Mouse (Mus musculus) heart, postnatal 0 days (tissue): ENCODE results near the gene Srebf2. TPM values are rescaled to one million over a fixed set of nuclear protein-coding genes. Genes with fewer than 3 reads are reported as not detected.
"Not testable (repeated sequence)": the region's sequence is repeated elsewhere in the genome, so short reads cannot be mapped to it uniquely, and the experiment has no call there.

Experiments used
- ATAC-seq: fragments of 200-750 bp; cut with Nextera tagmentation; 2 replicates; pipeline ENCODE4 v1.8.0; 2017; ENCODE audit warnings: low read depth, moderate number of reproducible peaks, moderate library complexity; ENCODE audit not compliant: insufficient read depth
- DNase-seq: peaks from one replicate; pipeline ENCODE4 v3.0.0-alpha.2; 2016; ENCODE audit warnings: low spot score
- H3K27ac ChIP-seq: fragments of 300-500 bp; sonication (generic); 2 replicates; pipeline ENCODE4 v1.5.1; 2014; ENCODE audit warnings: low read depth, mild to moderate bottlenecking
- H3K27me3 ChIP-seq: fragments of 300-500 bp; sonication (generic); 2 replicates; pipeline ENCODE4 v1.6.1; 2014; ENCODE audit warnings: low read length, mixed read lengths; ENCODE audit not compliant: control insufficient read depth, insufficient read depth
- H3K36me3 ChIP-seq: fragments of 300-500 bp; sonication (generic); replicated peaks from 2 replicates; pipeline ENCODE4 v1.6.1; 2014; ENCODE audit warnings: low read length, mixed read lengths; ENCODE audit not compliant: control insufficient read depth, insufficient read depth
- H3K4me1 ChIP-seq: fragments of 300-500 bp; sonication (generic); 2 replicates; pipeline ENCODE4 v1.6.1; 2014; ENCODE audit warnings: antibody characterized with exemption; ENCODE audit not compliant: control insufficient read depth, insufficient read depth
- H3K4me2 ChIP-seq: fragments of 300-500 bp; sonication (generic); 2 replicates; pipeline ENCODE4 v1.6.1; 2014; ENCODE audit warnings: low read depth, mild to moderate bottlenecking, low read length, moderate library complexity
- H3K4me3 ChIP-seq: fragments of 300-500 bp; sonication (generic); 2 replicates; pipeline ENCODE4 v1.5.1; 2014; ENCODE audit warnings: low read depth, low read length
- H3K9ac ChIP-seq: fragments of 300-500 bp; sonication (generic); replicated peaks from 2 replicates; pipeline ENCODE4 v1.6.1; 2014; ENCODE audit warnings: low read depth, low read length, mixed read lengths
- H3K9me3 ChIP-seq: fragments of 300-500 bp; sonication (generic); replicated peaks from 2 replicates; pipeline ENCODE4 v1.6.1; 2016; ENCODE audit warnings: low read length; ENCODE audit not compliant: control insufficient read depth
- CTCF ChIP-seq: IDR thresholded peaks from 2 replicates; pipeline ENCODE4 v1.5.1; 2016; ENCODE audit warnings: antibody characterized with exemption, control low read depth, low read depth
- EP300 ChIP-seq: IDR thresholded peaks from 2 replicates; pipeline ENCODE4 v1.6.1; 2016; ENCODE audit warnings: antibody characterized with exemption, low read depth
- WGBS: fragments of 180-500 bp; shearing (Covaris S2); extraction: QIAGEN DNeasy Blood & Tissue Kit; methylation state at CpG from one replicate; pipeline ENCODE4 v1.1.7; 2014; 5-methylcytosine and 5-hydroxymethylcytosine counted together
- microRNA counts: library from miRNA; unstranded; fragments of <30 nt; microRNA quantifications from one replicate; lab custom pipeline; 2015
- microRNA-seq: library from miRNA; unstranded; fragments of <30 nt; microRNA quantifications from one replicate; pipeline ENCODE4, GENCODE M21; 2016
- polyA plus RNA-seq: library from polyadenylated mRNA; unstranded; fragments of >200 nt; fragmentation: Nextera tagmentation; extraction: Ambion mirVana; gene quantifications from 2 replicates; pipeline ENCODE4 v1.2.1, GENCODE M21; 2015
- total RNA-seq: library from RNA; depleted of rRNA; stranded (reverse); fragments of >200 nt; gene quantifications from 2 replicates; pipeline ENCODE4 v1.2.3, GENCODE M21; 2014; ENCODE audit warnings: low replicate concordance; rRNA removed

Gene Srebf2
- total and polyA plus RNA-seq, 2 experiments from 2014 or later, result 68.3 to 90.3 TPM

DNA sequence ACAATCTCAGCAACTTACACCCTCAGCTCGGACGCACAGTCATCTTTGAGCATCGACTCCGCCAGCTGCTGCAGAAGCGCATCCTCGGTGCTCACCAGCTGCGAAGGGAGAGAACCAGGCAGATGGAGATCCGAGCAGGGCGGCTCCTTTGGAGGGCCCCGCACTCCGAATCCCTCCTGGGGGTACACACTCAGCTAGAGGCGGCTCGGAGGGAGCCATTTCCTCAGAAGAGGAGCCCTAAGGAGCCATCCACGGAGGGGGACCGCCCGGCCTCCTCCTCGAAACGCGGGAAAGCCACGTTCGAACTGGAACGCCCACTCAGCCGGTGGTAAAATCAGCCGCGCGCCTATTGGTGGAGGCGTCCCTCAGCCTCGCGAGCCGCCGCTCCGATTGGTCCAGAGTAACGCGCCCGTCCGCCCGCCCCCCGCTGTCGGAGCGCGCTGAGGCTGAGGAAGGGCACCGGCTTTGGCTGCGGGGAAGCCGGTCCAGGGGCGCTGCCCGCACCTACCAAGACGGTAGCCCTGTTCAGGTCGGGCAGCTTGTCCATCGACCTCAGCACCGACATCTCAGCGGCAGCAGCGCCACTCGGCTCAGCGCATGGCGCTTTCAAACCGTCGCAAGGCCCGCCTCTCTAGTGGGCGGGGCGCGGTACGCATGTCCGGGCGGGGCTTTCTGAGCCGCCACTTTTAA, 97.3 kb downstream of the Srebf2 start, which contains the start of gene Cenpm:
Gene Cenpm (minus strand): TSS at position 634 of the 690 bp plus-strand sequence.
- peak; percentile 83 for DNase-seq
- TF ChIP-seq EP300 (no peak), CTCF (no peak)
- WGBS, result under 1% methylated on average over 65 of the region's 65 CpGs

GRCm38 (mm10) chr15:82244805-82245161, 97.8 kb downstream of the Srebf2 start:
- 23% methylated on average over 9 of the region's 9 CpGs for WGBS
- H3K9ac ChIP-seq, H3K27me3 ChIP-seq, H3K36me3 ChIP-seq, DNase-seq, ATAC-seq, H3K4me1 ChIP-seq, H3K9me3 ChIP-seq, H3K27ac ChIP-seq: not testable (repeated sequence)
- Histone ChIP-seq H3K4me2 (peak overlapping the region; percentile 88), H3K4me3 (peak overlapping the region; percentile 62)

More for the DNA sequence above, 97.3 kb downstream of the Srebf2 start, which contains the start of gene Cenpm:
- Histone ChIP-seq H3K27ac (peak within 1 kb of the TSS; percentile 12; the same call in 1 of the 2 replicates), H3K4me3 (peak within 1 kb of the TSS; percentile 62), H3K4me1 (peaks cover 6% of the 10 kb centered on the region; the same call in 1 of the 2 replicates), H3K27me3 (no peaks in the 10 kb centered on the region), H3K9ac (peak within 1 kb of the TSS; percentile 39), H3K4me2 (peak within 1 kb of the TSS; percentile 88), H3K36me3 (no peaks in the 10 kb centered on the region), H3K9me3 (no peaks in the 10 kb centered on the region)
- ATAC-seq, result peak; percentile 97

DNA sequence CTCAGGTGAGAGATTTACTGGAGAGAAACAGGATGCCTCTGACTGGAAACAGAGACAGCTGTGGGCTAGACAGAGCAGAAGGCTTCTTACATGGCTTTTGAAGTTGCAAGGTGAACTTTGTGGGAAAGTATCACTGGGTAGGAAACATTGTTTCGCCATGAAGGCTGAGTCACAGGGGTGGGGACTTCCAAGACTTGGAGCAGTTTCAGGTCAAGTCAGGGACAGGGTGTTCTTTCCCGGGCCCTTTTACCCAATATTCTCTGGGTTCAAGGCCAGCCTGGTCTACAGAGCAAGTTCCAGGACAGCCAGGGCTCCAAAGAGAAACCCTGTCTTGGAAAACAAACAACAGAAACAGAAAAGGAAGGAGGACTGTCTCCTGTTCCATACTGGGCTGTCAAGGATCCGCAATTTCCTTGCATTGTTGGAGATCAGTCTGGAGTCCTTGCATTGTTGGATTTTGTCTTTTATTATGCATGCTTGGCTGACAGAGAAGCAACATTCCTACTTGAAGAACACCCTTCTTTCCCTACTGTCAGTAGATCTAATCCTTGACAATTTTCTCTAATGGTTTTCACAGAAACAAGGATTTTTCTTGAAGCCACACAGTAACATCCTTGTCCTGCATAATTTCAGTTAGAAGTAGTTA, 100.3 kb downstream of the Srebf2 start:
- H3K4me1 ChIP-seq, result peaks cover 6% of the 10 kb centered on the region; the same call in 1 of the 2 replicates
- no peak overlapping the region for H3K9ac ChIP-seq
- H3K36me3 ChIP-seq, result no peaks in the 10 kb centered on the region
- TF ChIP-seq EP300 (no peak), CTCF (no peak)
- no peak overlapping the region for H3K4me2 ChIP-seq
- H3K27ac ChIP-seq, result no peak overlapping the region
- DNase-seq (no peak), ATAC-seq (no peak)
- H3K4me3 ChIP-seq, result no peak overlapping the region
- 59% methylated on average over 3 of the region's 3 CpGs for WGBS
- H3K27me3 ChIP-seq, result no peaks in the 10 kb centered on the region
- 0 out of 2 replicates have a peak, but pooled peaks cover 3% of the 10 kb centered on the region for H3K9me3 ChIP-seq

DNA sequence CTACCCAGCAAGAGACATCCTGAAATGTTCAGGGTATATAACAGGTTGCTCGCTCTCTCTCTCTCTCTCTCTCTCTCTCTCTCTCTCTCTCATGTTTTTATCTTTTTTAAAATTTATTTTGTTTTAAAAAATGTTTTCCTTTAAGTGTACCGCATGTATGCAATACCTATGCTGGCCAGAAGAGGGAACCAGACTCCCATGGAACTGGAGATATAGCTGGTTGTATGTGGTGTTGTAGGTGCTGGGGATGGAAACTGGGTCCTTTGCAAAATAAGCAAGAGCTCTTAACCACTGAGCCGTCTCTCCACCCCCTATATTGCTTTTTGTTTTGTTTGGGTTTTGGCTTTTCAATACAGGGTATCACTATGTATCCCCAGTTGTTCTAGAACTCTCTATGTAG, 104.6 kb downstream of the Srebf2 start:
- no peak overlapping the region for H3K4me2 ChIP-seq
- no peak overlapping the region for H3K9ac ChIP-seq
- ATAC-seq (no peak), DNase-seq (no peak)
- H3K4me3 ChIP-seq, result no peak overlapping the region
- no peak for TF ChIP-seq EP300
- TF ChIP-seq CTCF, result peak; percentile 28
- H3K9me3 ChIP-seq, result 0 out of 2 replicates have a peak, but pooled peaks cover 3% of the 10 kb centered on the region
- H3K4me1 ChIP-seq, result no peaks in the 10 kb centered on the region
- no peaks in the 10 kb centered on the region for H3K27me3 ChIP-seq
- H3K36me3 ChIP-seq, result no peaks in the 10 kb centered on the region
- no peak overlapping the region for H3K27ac ChIP-seq
- WGBS, result 92% methylated on average over 3 of the region's 3 CpGs

- ATAC-seq, result no peak
- H3K4me3 ChIP-seq, result no peak within 1 kb of the TSS
- H3K9me3 ChIP-seq, result 0 out of 2 replicates have a peak, but pooled peaks cover 3% of the 10 kb centered on the region
- no peaks in the 10 kb centered on the region for H3K4me1 ChIP-seq
- no peaks in the 10 kb centered on the region for H3K27me3 ChIP-seq
- no peak within 1 kb of the TSS for H3K27ac ChIP-seq
- H3K9ac ChIP-seq, result no peak within 1 kb of the TSS
- no peak for TF ChIP-seq EP300
- no peak for TF ChIP-seq CTCF
- H3K36me3 ChIP-seq, result no peaks in the 10 kb centered on the region
- 67% methylated on average over 6 of the region's 6 CpGs for WGBS
- H3K4me2 ChIP-seq, result no peak within 1 kb of the TSS
- DNase-seq, result peak; percentile 2
These were observed 105.1 kb downstream of the Srebf2 start, which contains the start of gene 1500009C09Rik for GRCm38 (mm10) chr15:82252097-82252496. Gene 1500009C09Rik, plus strand, starts transcription at chr15:82252397.

MicroRNAs within 50 kb of the gene (microRNA counts, 519-probe panel; counts per million panel counts)
- microRNA mmu-miR-33 (lab: Ali Mortazavi, UCI), result 2,949 counts per million, percentile 34 among the panel's probes with 10 or more counts

Small RNA genes within 50 kb of the gene (microRNA-seq; reads per million reads assigned to microRNA genes)
- 91.9 reads per million, percentile 54 among the genes with 10 or more reads in this experiment for gene Mir33

Other genes starting within 250 kb of the Srebf2 start
- 8.4 and 14.8 TPM in 2 replicates for gene Polr3h, start 220.9 kb upstream of the Srebf2 start, total RNA-seq
- gene Polr3h, start 220.9 kb upstream of the Srebf2 start, polyA plus RNA-seq, result 315 and 321 TPM in 2 replicates
- gene Csdc2, start 210.4 kb upstream of the Srebf2 start, total RNA-seq, result 2.0 and 2.8 TPM in 2 replicates
- 7.7 and 7.9 TPM in 2 replicates for gene Csdc2, start 210.4 kb upstream of the Srebf2 start, polyA plus RNA-seq
- 19.8 and 27.0 TPM in 2 replicates for gene Pmm1, start 186.3 kb upstream of the Srebf2 start, total RNA-seq
- 17.8 and 19.1 TPM in 2 replicates for gene Pmm1, start 186.3 kb upstream of the Srebf2 start, polyA plus RNA-seq
- gene 1700029P11Rik, start 166.6 kb upstream of the Srebf2 start, total RNA-seq, result not detected in 2 replicates
- not detected in 2 replicates for gene 1700029P11Rik, start 166.6 kb upstream of the Srebf2 start, polyA plus RNA-seq
- 25.2 and 37.2 TPM in 2 replicates for gene Xrcc6, start 159.3 kb upstream of the Srebf2 start, total RNA-seq
- gene Xrcc6, start 159.3 kb upstream of the Srebf2 start, polyA plus RNA-seq, result 36.8 and 39.0 TPM in 2 replicates
- 9.0 and 13.6 TPM in 2 replicates for gene Desi1, start 113.3 kb upstream of the Srebf2 start, total RNA-seq
- 15.4 and 16.1 TPM in 2 replicates for gene Desi1, start 113.3 kb upstream of the Srebf2 start, polyA plus RNA-seq
- 204 and 222 TPM in 2 replicates for gene Snu13, start 99.6 kb upstream of the Srebf2 start, total RNA-seq
- gene Snu13, start 99.6 kb upstream of the Srebf2 start, polyA plus RNA-seq, result 109 and 123 TPM in 2 replicates
- gene 4930407I10Rik, start 88.0 kb upstream of the Srebf2 start, total RNA-seq, result not detected in 2 replicates
- not detected in 2 replicates for gene 4930407I10Rik, start 88.0 kb upstream of the Srebf2 start, polyA plus RNA-seq
- gene Mei1, start 77.2 kb upstream of the Srebf2 start, total RNA-seq, result not detected in 2 replicates
- not detected in 2 replicates for gene Mei1, start 77.2 kb upstream of the Srebf2 start, polyA plus RNA-seq
- gene Ccdc134, start 19.3 kb upstream of the Srebf2 start, total RNA-seq, result 4.9 and 6.9 TPM in 2 replicates
- 5.9 and 6.5 TPM in 2 replicates for gene Ccdc134, start 19.3 kb upstream of the Srebf2 start, polyA plus RNA-seq
- 0.19 and 7.5 TPM in 2 replicates for gene Shisa8, start 65.6 kb downstream of the Srebf2 start, total RNA-seq
- gene Shisa8, start 65.6 kb downstream of the Srebf2 start, polyA plus RNA-seq, result 0.07 and 0.23 TPM in 2 replicates
- gene Tnfrsf13c, start 77.2 kb downstream of the Srebf2 start, total RNA-seq, result 1.5 TPM in 1 of 2 replicates, not detected in the other
- gene Tnfrsf13c, start 77.2 kb downstream of the Srebf2 start, polyA plus RNA-seq, result not detected in 2 replicates
- gene Cenpm, start 97.6 kb downstream of the Srebf2 start, total RNA-seq, result 16.7 and 25.7 TPM in 2 replicates
- 22.5 and 25.6 TPM in 2 replicates for gene Cenpm, start 97.6 kb downstream of the Srebf2 start, polyA plus RNA-seq
- gene 1500009C09Rik, start 105.2 kb downstream of the Srebf2 start, total RNA-seq, result not detected in 2 replicates
- gene 1500009C09Rik, start 105.2 kb downstream of the Srebf2 start, polyA plus RNA-seq, result not detected in 2 replicates
- gene Sept3, start 127.7 kb downstream of the Srebf2 start, total RNA-seq, result 1.4 and 4.4 TPM in 2 replicates
- gene Sept3, start 127.7 kb downstream of the Srebf2 start, polyA plus RNA-seq, result 1.4 and 1.5 TPM in 2 replicates
- not detected in 2 replicates for gene Wbp2nl, start 151.8 kb downstream of the Srebf2 start, total RNA-seq
- gene Wbp2nl, start 151.8 kb downstream of the Srebf2 start, polyA plus RNA-seq, result not detected in 2 replicates
- 45.2 and 74.0 TPM in 2 replicates for gene Naga, start 191.7 kb downstream of the Srebf2 start, total RNA-seq
- 35.4 and 37.5 TPM in 2 replicates for gene Naga, start 191.7 kb downstream of the Srebf2 start, polyA plus RNA-seq
- gene Pheta2, start 191.8 kb downstream of the Srebf2 start, total RNA-seq, result 1.4 and 2.5 TPM in 2 replicates
- 3.6 and 3.9 TPM in 2 replicates for gene Pheta2, start 191.8 kb downstream of the Srebf2 start, polyA plus RNA-seq
- 342 and 440 TPM in 2 replicates for gene Smdt1, start 191.8 kb downstream of the Srebf2 start, total RNA-seq
- gene Smdt1, start 191.8 kb downstream of the Srebf2 start, polyA plus RNA-seq, result 431 and 450 TPM in 2 replicates
- gene Ndufa6, start 207.1 kb downstream of the Srebf2 start, total RNA-seq, result 397 and 531 TPM in 2 replicates
- gene Ndufa6, start 207.1 kb downstream of the Srebf2 start, polyA plus RNA-seq, result 1,167 and 1,291 TPM in 2 replicates
- gene Cyp2d22, start 233.1 kb downstream of the Srebf2 start, total RNA-seq, result 14.8 and 16.8 TPM in 2 replicates
- gene Cyp2d22, start 233.1 kb downstream of the Srebf2 start, polyA plus RNA-seq, result 10.1 and 10.6 TPM in 2 replicates
- gene Cyp2d11, start 246.8 kb downstream of the Srebf2 start, total RNA-seq, result not detected in 2 replicates
- gene Cyp2d11, start 246.8 kb downstream of the Srebf2 start, polyA plus RNA-seq, result not detected in 2 replicates